Mouse (Mus musculus) hindbrain, postnatal 0 days (tissue): Measurements from ENCODE around the gene Cant1. TPM values are rescaled to one million over a fixed set of nuclear protein-coding genes. Genes with fewer than 3 reads are reported as not detected.

ENCODE experiments used
- ATAC-seq: fragments of 200-750 bp; cut with Nextera tagmentation; 2 replicates; pipeline ENCODE4 v1.8.0; 2017; ENCODE audit warnings: mild to moderate bottlenecking, moderate TSS enrichment, moderate library complexity
- DNase-seq: peaks from one replicate; pipeline ENCODE4 v3.0.0-alpha.2; 2015; ENCODE audit warnings: low spot score
- H3K27ac ChIP-seq: fragments of 300-500 bp; sonication (generic); 2 replicates; pipeline ENCODE4 v1.5.1; 2014; ENCODE audit warnings: mild to moderate bottlenecking
- H3K27me3 ChIP-seq: fragments of 300-500 bp; sonication (generic); 2 replicates; pipeline ENCODE4 v1.6.1; 2014; ENCODE audit warnings: low read length, mixed read lengths; ENCODE audit not compliant: insufficient read depth
- H3K36me3 ChIP-seq: fragments of 300-500 bp; sonication (generic); 2 replicates; pipeline ENCODE4 v1.6.1; 2014; ENCODE audit warnings: low read length, mixed read lengths; ENCODE audit not compliant: insufficient read depth
- H3K4me1 ChIP-seq: fragments of 300-500 bp; sonication (generic); 2 replicates; pipeline ENCODE4 v1.6.1; 2014; ENCODE audit warnings: antibody characterized with exemption, low read length, mixed read lengths; ENCODE audit not compliant: insufficient read depth
- H3K4me2 ChIP-seq: fragments of 300-500 bp; sonication (generic); 2 replicates; pipeline ENCODE4 v1.6.1; 2014; ENCODE audit warnings: low read depth, mild to moderate bottlenecking, low read length, moderate library complexity, mixed read lengths
- H3K4me3 ChIP-seq: fragments of 300-500 bp; sonication (generic); 2 replicates; pipeline ENCODE4 v1.5.1; 2014; ENCODE audit warnings: low read length
- H3K9ac ChIP-seq: fragments of 300-500 bp; sonication (generic); replicated peaks from 2 replicates; pipeline ENCODE4 v1.6.1; 2014; ENCODE audit warnings: mild to moderate bottlenecking, low read length, moderate library complexity, mixed read lengths
- H3K9me3 ChIP-seq: fragments of 300-500 bp; sonication (generic); 2 replicates; pipeline ENCODE4 v1.6.1; 2016; ENCODE audit warnings: low read length, mixed read lengths
- CTCF ChIP-seq: IDR thresholded peaks from 2 replicates; pipeline ENCODE4 v1.5.1; 2016; ENCODE audit warnings: antibody characterized with exemption, control low read depth, low read depth
- WGBS: fragments of 180-500 bp; shearing (Covaris S2); extraction: QIAGEN DNeasy Blood & Tissue Kit; methylation state at CpG from one replicate; pipeline ENCODE4 v1.1.7; 2014; 5-methylcytosine and 5-hydroxymethylcytosine counted together
- polyA plus RNA-seq: library from polyadenylated mRNA; unstranded; fragments of >200 nt; fragmentation: Nextera tagmentation; extraction: Ambion mirVana; gene quantifications from 2 replicates; pipeline ENCODE4 v1.2.1, GENCODE M21; 2015
- total RNA-seq: library from RNA; depleted of rRNA; stranded (reverse); fragments of >200 nt; gene quantifications from 2 replicates; pipeline ENCODE4 v1.2.3, GENCODE M21; 2014

The Cant1 gene
- total and polyA plus RNA-seq, 2 experiments from 2014 or later, result 25.8 to 47.9 TPM

- H3K9me3 ChIP-seq, result no peaks in the 10 kb centered on the region
- no peak for TF ChIP-seq CTCF
- DNase-seq, result no peak
- H3K4me3 ChIP-seq, result no peak overlapping the region
- H3K4me2 ChIP-seq, result no peak overlapping the region
- WGBS, result 70% methylated on average over 5 of the region's 5 CpGs
- ATAC-seq, result no peak
- H3K27ac ChIP-seq, result no peak overlapping the region
- H3K27me3 ChIP-seq, result no peaks in the 10 kb centered on the region
- peaks cover 10% of the 10 kb centered on the region for H3K4me1 ChIP-seq
- H3K36me3 ChIP-seq, result no peaks in the 10 kb centered on the region
- H3K9ac ChIP-seq, result no peak overlapping the region
Measured at GRCm38 (mm10) chr11:118426765-118427164, 7.9 kb upstream of the Cant1 start.

- no peaks in the 10 kb centered on the region for H3K9me3 ChIP-seq
- WGBS, result 65% methylated on average over 13 of the region's 13 CpGs
- TF ChIP-seq CTCF, result peak; percentile 8; the same call in 1 of the 2 replicates
- peaks cover 10% of the 10 kb centered on the region for H3K4me1 ChIP-seq
- no peak overlapping the region for H3K4me2 ChIP-seq
- H3K9ac ChIP-seq, result no peak overlapping the region
- H3K4me3 ChIP-seq, result no peak overlapping the region
- DNase-seq (no peak), ATAC-seq (no peak)
- no peaks in the 10 kb centered on the region for H3K27me3 ChIP-seq
- H3K36me3 ChIP-seq, result no peaks in the 10 kb centered on the region
- no peak overlapping the region for H3K27ac ChIP-seq
Measured at GRCm38 (mm10) chr11:118424621-118425335, 5.9 kb upstream of the Cant1 start.

GRCm38 (mm10) chr11:118423266-118423971 lies 4.5 kb upstream of the Cant1 start:
- Histone ChIP-seq H3K27me3 (no peaks in the 10 kb centered on the region), H3K9me3 (no peaks in the 10 kb centered on the region), H3K4me3 (no peak overlapping the region), H3K9ac (0 out of 2 replicates have a peak overlapping the region, but pooled peaks have one; percentile 13), H3K4me1 (peaks cover 10% of the 10 kb centered on the region), H3K27ac (peak overlapping the region; percentile 58), H3K4me2 (peak overlapping the region; percentile 42; the same call in 1 of the 2 replicates), H3K36me3 (no peaks in the 10 kb centered on the region)
- 4% methylated on average over 18 of the region's 18 CpGs for WGBS
- peak; percentile 95 for DNase-seq
- peak; percentile 89 for TF ChIP-seq CTCF
- peak; percentile 35; the same call in 1 of the 2 replicates for ATAC-seq

- H3K4me1 ChIP-seq, result peaks cover 20% of the 10 kb centered on the region
- H3K4me3 ChIP-seq, result no peak overlapping the region
- no peak overlapping the region for H3K4me2 ChIP-seq
- no peak overlapping the region for H3K9ac ChIP-seq
- no peaks in the 10 kb centered on the region for H3K9me3 ChIP-seq
- no peak overlapping the region for H3K27ac ChIP-seq
- no peaks in the 10 kb centered on the region for H3K27me3 ChIP-seq
- no peaks in the 10 kb centered on the region for H3K36me3 ChIP-seq
- 84% methylated on average over 7 of the region's 7 CpGs for WGBS
- ATAC-seq (no peak), DNase-seq (no peak)
- TF ChIP-seq CTCF, result no peak
Measured at GRCm38 (mm10) chr11:118420261-118420660, 1.4 kb upstream of the Cant1 start.

GRCm38 (mm10) chr11:118418442-118418833 lies 448 bp downstream of the Cant1 start:
- no peak; the same call in 1 of the 2 replicates for ATAC-seq

GRCm38 (mm10) chr11:118417496-118417895 lies 1.4 kb downstream of the Cant1 start:
- 92% methylated on average over 9 of the region's 9 CpGs for WGBS
- no peaks in the 10 kb centered on the region for H3K36me3 ChIP-seq
- H3K9ac ChIP-seq, result no peak overlapping the region; the same call in 1 of the 2 replicates
- H3K4me2 ChIP-seq, result peak overlapping the region; percentile 98
- TF ChIP-seq CTCF, result no peak
- no peak overlapping the region for H3K27ac ChIP-seq
- H3K9me3 ChIP-seq, result no peaks in the 10 kb centered on the region
- no peak for ATAC-seq
- H3K27me3 ChIP-seq, result no peaks in the 10 kb centered on the region
- 0 out of 2 replicates have a peak overlapping the region, but pooled peaks have one; percentile 93 for H3K4me3 ChIP-seq
- DNase-seq, result no peak
- H3K4me1 ChIP-seq, result peaks cover 15% of the 10 kb centered on the region; the same call in 1 of the 2 replicates

More at GRCm38 (mm10) chr11:118418442-118418833, 448 bp downstream of the Cant1 start:
- Histone ChIP-seq H3K4me2 (peak overlapping the region; percentile 98), H3K36me3 (no peaks in the 10 kb centered on the region), H3K4me1 (peaks cover 14% of the 10 kb centered on the region), H3K9me3 (no peaks in the 10 kb centered on the region), H3K4me3 (peak overlapping the region; percentile 93), H3K9ac (peak overlapping the region; percentile 95), H3K27ac (peak overlapping the region; percentile 81), H3K27me3 (no peaks in the 10 kb centered on the region)
- WGBS, result 3% methylated on average over 12 of the region's 12 CpGs
- DNase-seq, result no peak
- no peak for TF ChIP-seq CTCF
